Mouse (Mus musculus) heart, adult 18-20 months (tissue): ENCODE data around the gene Gm17509. TPM values are rescaled to one million over a fixed set of nuclear protein-coding genes. Genes with fewer than 3 reads are reported as not detected.

Experiments
- DNase-seq, 2 experiments: peaks; one replicate each; pipeline ENCODE4 v3.0.0; 2021 to 2022; ENCODE audit warnings: mixed read lengths in 1 of 2
- long read RNA-seq, 2 experiments: library from polyadenylated mRNA; stranded (forward); transcript quantifications; one replicate each; pipeline ENCODE4 v2.0.0; 2021
- total RNA-seq, 2 experiments: library from RNA; stranded (reverse); gene quantifications; 2 replicates each; pipeline ENCODE4 v1.2.3; 2021

Gm17509 gene
- not detected for total RNA-seq
- long read RNA-seq, experiment 1, result 0 reads
- long read RNA-seq, experiment 2, result 0 reads

- DNase-seq, result peak in 1 of 2 experiments; percentile 28
Observed at GRCm38 (mm10) chr13:117220501-117221321, at the start of gene Gm17509. Gene Gm17509, minus strand, starts transcription at chr13:117221075.

GRCm38 (mm10) chr13:117267963-117268362 is 47.1 kb upstream of the Gm17509 start:
- DNase-seq, result no peak

DNA sequence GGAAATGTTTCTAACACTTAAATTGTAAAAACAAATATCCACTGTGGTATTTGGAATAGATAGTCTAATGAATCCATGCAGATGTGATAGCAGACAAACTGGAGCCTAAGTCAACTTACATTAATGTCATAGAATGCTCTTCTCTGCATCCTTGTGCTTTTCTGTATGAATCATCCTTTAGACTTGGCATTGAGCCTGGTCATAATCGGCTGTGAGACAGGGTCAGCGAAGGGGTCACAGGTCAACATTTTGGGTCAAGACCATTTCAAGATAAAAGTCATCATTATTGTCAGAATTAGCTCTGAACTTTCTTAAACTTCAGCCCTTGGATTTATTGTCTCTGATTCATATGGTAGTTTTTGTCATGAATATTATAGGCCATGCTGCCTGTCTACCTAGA is 45.3 kb upstream of the Gm17509 start:
- no peak for DNase-seq

DNA sequence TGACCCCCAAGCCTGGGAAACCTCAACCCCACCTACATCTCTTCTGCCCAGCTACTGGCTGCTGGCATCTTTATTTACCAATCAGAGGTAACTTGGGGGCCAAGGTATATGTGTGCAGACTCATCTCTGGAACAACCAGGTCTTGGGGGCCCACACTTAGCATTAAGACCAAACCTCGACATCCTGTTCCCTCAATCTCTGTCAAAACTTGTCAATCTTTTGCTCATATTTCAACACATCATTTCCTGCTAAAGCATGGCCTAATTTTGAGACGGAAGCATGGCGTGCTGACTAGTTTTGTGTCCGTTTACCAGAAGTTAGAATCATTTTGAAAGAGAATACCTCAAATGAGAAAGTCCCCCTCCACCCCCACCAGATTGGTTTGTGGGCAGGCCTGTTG is 39.8 kb upstream of the Gm17509 start:
- DNase-seq, result no peak

DNA sequence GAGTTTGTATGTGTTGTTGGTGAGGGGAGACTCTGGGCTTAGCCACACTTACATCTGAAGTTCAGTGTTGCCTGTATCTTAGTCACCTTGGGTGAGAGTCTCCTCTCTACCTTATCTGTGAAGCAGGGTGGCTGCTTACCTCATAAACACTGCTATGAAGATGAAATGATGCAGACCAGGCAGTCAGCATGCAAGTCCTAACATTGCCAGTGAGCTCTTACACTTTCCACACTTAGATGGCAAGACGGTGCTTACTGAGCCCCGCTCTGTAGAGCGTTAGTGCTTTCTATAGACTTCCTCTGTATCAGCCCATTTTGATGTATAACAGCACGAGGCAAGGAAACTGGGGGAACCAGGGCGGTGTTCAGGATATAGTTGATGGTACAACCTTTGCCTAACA is 21.7 kb upstream of the Gm17509 start:
- DNase-seq, result no peak

DNA sequence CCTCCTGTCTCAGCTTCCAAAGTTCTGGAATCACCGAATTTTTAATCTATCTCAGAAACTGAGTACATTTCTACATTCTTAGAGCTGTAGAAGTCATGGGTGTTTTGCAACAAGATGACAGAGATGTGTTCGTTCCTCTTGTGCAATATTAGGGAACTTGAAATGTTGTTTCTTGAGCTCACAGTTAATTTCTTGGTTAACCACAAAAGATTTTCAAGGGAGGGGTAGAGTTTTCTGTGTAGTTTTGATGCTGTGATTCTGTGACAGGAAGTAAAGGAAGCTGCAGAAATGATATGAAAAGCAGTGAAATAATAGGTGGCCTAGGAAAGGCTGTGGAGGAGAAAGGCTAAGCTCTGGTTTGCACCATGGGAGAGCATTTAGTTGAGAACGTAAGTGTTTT is 21.2 kb upstream of the Gm17509 start:
- no peak for DNase-seq

DNA sequence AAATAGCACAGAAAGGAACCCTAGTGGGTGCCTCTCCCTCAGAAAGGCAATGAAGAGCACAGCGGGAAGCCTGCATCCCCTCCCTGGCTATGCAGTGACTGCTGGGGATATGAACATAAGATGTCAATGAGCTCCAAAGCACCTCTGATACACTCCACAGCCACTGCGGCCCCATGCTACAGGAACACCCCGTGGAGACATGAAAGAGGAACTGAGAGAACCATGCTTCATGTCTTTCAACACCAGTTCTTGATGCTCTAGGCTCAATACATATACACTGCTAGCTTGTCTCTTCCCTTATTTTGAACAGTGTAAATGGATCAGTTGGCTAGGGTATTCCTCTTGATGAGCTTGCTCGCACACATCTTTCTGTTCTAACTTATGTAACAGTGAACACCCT is 16.2 kb upstream of the Gm17509 start:
- peak in 1 of 2 experiments; percentile 34 for DNase-seq

GRCm38 (mm10) chr13:117235530-117236212 is 14.8 kb upstream of the Gm17509 start:
- no peak for DNase-seq

GRCm38 (mm10) chr13:117234486-117234885 is 13.6 kb upstream of the Gm17509 start:
- DNase-seq, result no peak

- no peak for DNase-seq
Observed at GRCm38 (mm10) chr13:117233808-117234207, 12.9 kb upstream of the Gm17509 start.

DNA sequence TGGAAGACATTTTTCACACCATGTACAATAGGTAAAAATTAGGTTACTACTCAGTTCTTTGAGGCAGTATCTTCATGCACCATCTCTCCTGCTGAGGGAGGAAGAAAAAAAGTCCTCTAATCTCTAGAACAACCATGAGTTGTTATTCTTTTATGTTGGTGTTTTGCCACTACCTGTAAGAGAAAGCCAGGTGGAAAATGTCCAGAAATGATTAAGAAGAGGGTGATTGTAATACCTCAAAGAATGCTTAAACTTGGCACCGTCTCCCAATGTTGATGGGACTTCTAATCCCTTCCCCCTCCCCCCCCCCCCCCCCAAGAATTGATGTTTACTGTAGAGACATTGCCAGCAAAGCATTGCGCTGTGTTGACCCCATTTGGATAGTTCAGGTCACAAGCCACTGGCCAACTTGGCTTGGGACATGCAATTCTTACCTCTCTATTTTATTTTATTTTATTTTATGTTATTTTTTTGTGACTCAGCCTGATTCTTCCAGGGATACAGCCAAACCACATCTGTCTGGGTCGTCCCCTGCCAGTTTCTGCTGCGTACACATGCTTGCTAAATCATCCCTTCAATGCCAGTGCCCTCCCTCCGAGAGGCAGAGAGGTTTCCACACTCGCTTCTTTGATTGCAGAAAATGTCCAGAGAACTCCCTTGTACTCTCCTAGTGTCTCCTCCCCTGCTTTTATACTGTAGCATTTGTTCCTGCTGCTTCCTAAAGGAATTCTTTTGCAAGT is 9.7 kb upstream of the Gm17509 start:
- DNase-seq, result no peak

DNA sequence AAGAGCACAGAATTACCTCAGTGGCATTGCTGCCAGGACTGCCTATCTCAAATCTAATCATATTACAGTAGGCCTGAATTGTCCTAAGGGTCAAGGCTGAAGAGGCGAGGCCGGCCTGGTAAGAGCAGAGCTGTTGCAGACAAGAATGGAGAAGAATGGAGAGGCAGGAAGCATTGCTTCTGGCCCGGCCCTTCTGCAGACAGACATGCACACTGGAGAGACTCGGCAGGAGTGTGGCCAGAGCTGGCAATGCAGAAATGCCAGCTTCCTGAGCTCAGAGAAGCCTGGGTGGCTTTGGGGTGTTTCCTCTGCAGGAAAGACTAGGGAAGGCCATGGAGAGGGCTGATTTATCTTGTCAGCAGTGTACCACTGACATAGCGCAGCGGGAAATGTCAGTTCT is 4.7 kb upstream of the Gm17509 start:
- DNase-seq, result no peak

GRCm38 (mm10) chr13:117224901-117225300 is 4.0 kb upstream of the Gm17509 start:
- DNase-seq, result no peak

DNA sequence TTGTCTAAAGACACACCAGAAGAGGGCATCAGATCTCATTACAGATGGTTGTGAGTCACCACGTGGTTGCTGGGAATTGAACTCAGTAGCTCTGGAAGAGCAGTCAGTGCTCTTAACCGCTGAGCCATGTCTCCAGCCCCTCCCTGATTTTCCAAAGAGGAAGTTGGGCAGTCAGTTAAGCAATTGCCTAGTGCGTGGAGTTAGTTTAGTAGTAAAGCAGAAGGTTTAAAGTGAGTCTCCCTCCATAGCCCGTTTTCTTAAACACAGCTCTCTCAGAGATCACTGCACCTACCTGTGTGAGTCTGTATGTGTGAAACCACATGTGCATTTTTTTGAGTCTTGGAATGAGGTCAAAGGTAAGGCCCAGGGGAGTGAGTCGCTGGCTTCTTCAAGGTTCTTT is 2.2 kb upstream of the Gm17509 start:
- peak in 1 of 2 experiments; percentile 32 for DNase-seq

DNA sequence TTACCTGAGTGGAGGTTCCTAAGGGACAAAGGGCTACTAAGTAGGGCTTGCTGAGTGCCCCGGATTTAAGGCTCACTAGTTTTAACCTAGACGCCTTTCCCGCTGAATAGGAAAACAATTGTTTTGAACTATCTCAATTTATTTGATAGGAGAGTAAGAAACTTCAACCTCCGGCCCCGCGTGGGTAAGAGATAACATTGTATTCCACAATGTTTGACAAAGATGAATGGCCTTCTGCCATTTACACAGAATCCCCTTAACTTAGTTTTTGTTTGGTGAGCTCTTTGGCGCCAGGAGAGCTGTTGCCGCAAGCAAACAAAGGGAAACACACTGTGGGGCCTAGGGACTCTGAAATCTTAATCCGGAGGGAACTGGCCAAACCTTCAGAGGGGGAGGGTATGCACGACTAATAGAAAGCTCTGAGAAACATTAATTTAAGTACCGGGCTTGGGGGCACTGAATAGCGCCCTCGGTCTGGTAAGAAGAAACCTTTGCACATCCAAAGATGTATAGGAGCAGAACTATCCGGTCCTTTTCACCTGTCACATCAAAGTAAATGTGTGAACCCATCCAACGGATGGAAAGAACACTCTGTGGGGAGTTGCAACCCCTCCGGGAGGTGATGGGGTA is 889 bp downstream of the Gm17509 start:
- DNase-seq, result no peak

GRCm38 (mm10) chr13:117218092-117218491 is 2.8 kb downstream of the Gm17509 start:
- DNase-seq, result no peak

DNA sequence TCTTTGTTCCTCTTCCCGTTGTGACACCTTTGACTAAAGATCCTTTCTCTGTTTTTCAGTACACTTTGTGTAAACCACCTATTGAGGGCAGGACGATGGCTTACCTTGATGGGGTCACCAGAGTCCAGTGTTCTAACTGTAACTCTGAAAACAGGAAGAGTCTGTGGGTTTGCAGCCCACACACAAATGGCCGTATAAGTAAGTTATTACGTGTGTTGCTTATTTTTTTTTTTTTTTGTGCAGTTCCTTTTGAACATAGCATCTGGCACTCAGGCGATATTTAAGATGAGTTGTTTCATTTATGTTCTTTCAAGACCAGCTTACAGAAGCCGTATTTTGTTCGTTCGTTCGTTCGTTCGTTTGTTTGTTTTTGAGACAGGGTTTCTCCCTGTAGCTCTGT is 3.3 kb downstream of the Gm17509 start:
- no peak for DNase-seq

- no peak for DNase-seq
Observed at GRCm38 (mm10) chr13:117216752-117217363, 4.0 kb downstream of the Gm17509 start.

- no peak for DNase-seq
Observed at GRCm38 (mm10) chr13:117216126-117216525, 4.7 kb downstream of the Gm17509 start.

GRCm38 (mm10) chr13:117215481-117215880 is 5.4 kb downstream of the Gm17509 start:
- DNase-seq, result no peak

DNA sequence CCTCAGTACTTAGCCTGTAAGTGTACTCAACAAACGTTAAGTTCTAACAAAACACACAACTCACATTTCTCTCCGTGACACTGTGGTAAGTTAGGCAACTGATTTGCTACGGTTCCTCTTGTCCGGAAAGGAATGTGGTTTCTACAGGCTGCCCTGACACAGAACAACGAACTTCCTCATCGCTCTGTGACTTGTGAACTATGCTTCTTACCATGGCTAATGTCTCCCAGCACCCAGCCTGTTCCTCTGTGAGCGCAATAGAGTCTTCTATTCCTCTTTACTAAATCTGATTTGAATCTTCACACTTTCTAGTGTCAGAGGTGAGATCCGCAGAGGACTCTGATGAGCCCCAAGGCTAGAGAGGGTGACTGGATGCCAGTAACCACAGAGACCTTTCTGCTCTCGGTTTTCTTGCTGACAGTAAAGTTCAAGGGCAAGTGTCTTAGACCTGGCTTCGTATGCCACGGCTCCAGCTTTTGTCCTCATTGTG is 9.4 kb downstream of the Gm17509 start:
- peak in 1 of 2 experiments; percentile 29 for DNase-seq

DNA sequence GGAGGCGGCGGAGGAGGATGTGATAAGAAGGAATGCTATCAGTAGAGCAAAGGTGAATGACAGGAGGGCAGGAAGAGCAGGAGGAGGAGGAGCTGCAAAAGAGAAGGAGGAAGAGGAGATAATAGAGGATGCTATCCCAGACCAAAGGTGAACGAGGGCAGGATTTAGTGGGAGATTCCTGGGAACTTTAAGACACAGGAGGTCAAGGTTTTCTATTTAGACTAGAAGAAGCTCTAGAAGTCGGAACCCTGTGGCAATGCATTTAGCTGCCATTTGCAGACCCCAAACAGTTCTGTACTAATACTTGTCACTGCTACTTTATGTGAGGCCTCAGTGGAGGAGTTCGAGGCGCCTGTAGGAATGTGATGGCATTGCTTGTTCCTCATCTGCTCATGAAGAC is 12.6 kb downstream of the Gm17509 start, which contains the start of gene Emb:
Gene Emb, plus strand, starts transcription at position 301 of the 400 bp plus-strand sequence.
- DNase-seq, result no peak
